Mouse (Mus musculus): Measurements from ENCODE around the gene Crisp1. TPM values are rescaled to one million over a fixed set of nuclear protein-coding genes. Genes with fewer than 3 reads are reported as not detected.

Gene Crisp1
- not detected for polyA plus RNA-seq (2017; shearing (Covaris generic))

DNA sequence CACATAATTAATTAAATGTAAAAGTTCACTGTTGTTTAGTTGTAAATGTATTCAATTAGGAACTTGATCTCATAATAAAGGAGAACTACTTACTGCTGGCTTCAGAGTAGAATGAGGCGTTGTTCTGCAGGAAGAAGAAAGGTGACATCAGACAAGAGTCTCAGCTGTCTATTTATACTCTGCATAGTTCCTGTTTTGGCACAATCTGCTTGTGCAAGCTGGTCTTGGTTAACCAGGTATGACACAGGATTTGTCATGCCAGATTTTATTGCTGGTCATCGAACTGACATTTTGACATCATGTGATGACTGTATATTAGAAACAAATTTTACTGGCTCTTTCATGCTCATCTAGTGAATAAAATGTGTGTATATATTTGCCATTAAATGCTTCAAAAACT is at the start of gene Crisp1:
Gene Crisp1, minus strand, starts transcription at position 146 of the 400 bp plus-strand sequence.

Other genes starting within 250 kb of the Crisp1 start
- not detected for gene AC192777.2, start 223.8 kb downstream of the Crisp1 start, polyA plus RNA-seq (2017; shearing (Covaris generic))
- not detected for gene Pgk2, start 110.6 kb downstream of the Crisp1 start, polyA plus RNA-seq (2017; shearing (Covaris generic))
- 0.32 TPM for gene Crisp3, start 76.9 kb downstream of the Crisp1 start, polyA plus RNA-seq (2017; shearing (Covaris generic))
- gene Esp8, start 200.8 kb upstream of the Crisp1 start, polyA plus RNA-seq (2017; shearing (Covaris generic)): not detected
- not detected for gene Esp6, start 242.3 kb upstream of the Crisp1 start, polyA plus RNA-seq (2017; shearing (Covaris generic))